Mouse (Mus musculus): Measurements from ENCODE around the gene Tenm2. TPM values are rescaled to one million over a fixed set of nuclear protein-coding genes. Genes with fewer than 3 reads are reported as not detected.

The Tenm2 gene
- polyA plus RNA-seq, 1 experiment from 2014 or later: 47.3 TPM

GRCm38 (mm10) chr11:36746286-36746685, 489.5 kb downstream of the Tenm2 start:
- H3K9ac ChIP-seq (replicated peaks): no peak overlapping the region
- H3K4me2 ChIP-seq (replicated peaks): no peak overlapping the region
- no peak for ATAC-seq
- no peak overlapping the region for H3K27ac ChIP-seq
- H3K4me3 ChIP-seq (replicated peaks): no peak overlapping the region
- H3K36me3 ChIP-seq: no peaks in the 10 kb centered on the region
- H3K4me1 ChIP-seq (replicated peaks): no peaks in the 10 kb centered on the region
- no peaks in the 10 kb centered on the region for H3K27me3 ChIP-seq
- no peaks in the 10 kb centered on the region for H3K9me3 ChIP-seq
- WGBS: 84% methylated on average over 4 of the region's 4 CpGs

DNA sequence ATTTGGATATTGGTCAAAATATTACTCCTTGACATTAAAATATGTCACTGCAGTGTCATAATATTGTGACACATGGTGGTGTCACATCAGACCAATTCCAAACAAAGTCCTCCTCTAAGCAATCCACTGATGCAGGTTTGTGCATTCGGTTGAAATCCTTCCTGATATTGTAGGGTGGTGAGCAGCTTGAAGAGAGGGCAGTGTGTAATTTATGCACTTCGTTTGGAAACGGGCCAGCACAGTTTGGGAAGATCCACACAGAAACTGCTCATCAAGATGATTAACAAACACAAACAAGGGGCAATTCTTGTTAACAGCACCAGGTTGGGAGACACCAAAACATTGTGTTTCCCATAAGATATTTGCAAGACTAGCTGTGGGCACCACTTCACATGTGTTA, 508.0 kb downstream of the Tenm2 start:
- Histone ChIP-seq H3K36me3 (no peaks in the 10 kb centered on the region), H3K4me2 (replicated peaks) (no peak overlapping the region), H3K4me3 (replicated peaks) (no peak overlapping the region), H3K4me1 (replicated peaks) (0 out of 2 replicates have a peak, but pooled peaks cover 2% of the 10 kb centered on the region), H3K27ac (no peak overlapping the region), H3K9me3 (no peaks in the 10 kb centered on the region), H3K9ac (replicated peaks) (no peak overlapping the region), H3K27me3 (no peaks in the 10 kb centered on the region)
- ATAC-seq: no peak
- 82% methylated on average over 3 of the region's 3 CpGs for WGBS

- no peak overlapping the region for H3K9ac ChIP-seq (replicated peaks)
- H3K9me3 ChIP-seq: no peaks in the 10 kb centered on the region
- H3K27me3 ChIP-seq: no peaks in the 10 kb centered on the region
- no peak for ATAC-seq
- no peak overlapping the region for H3K4me2 ChIP-seq (replicated peaks)
- peaks cover 18% of the 10 kb centered on the region for H3K4me1 ChIP-seq (replicated peaks)
- no peaks in the 10 kb centered on the region for H3K36me3 ChIP-seq
- WGBS: 84% methylated on average over 2 of the region's 2 CpGs
- no peak overlapping the region for H3K4me3 ChIP-seq (replicated peaks)
- no peak overlapping the region for H3K27ac ChIP-seq
These were observed 532.9 kb downstream of the Tenm2 start for GRCm38 (mm10) chr11:36702881-36703280.

- H3K4me1 ChIP-seq (replicated peaks): peaks cover 35% of the 10 kb centered on the region
- no peaks in the 10 kb centered on the region for H3K36me3 ChIP-seq
- H3K4me3 ChIP-seq (replicated peaks): no peak overlapping the region
- no peak overlapping the region for H3K27ac ChIP-seq
- ATAC-seq: no peak
- WGBS: 76% methylated on average over 3 of the region's 3 CpGs
- no peak overlapping the region for H3K4me2 ChIP-seq (replicated peaks)
- H3K27me3 ChIP-seq: no peaks in the 10 kb centered on the region
- H3K9me3 ChIP-seq: no peaks in the 10 kb centered on the region
- no peak overlapping the region for H3K9ac ChIP-seq (replicated peaks)
These were observed 534.8 kb downstream of the Tenm2 start for GRCm38 (mm10) chr11:36700951-36701350.

- 82% methylated on average over 6 of the region's 6 CpGs for WGBS
- no peak for ATAC-seq
- H3K4me2 ChIP-seq (replicated peaks): no peak overlapping the region
- H3K4me3 ChIP-seq (replicated peaks): no peak overlapping the region
- H3K27me3 ChIP-seq: no peaks in the 10 kb centered on the region
- no peak overlapping the region for H3K9ac ChIP-seq (replicated peaks)
- H3K36me3 ChIP-seq: no peaks in the 10 kb centered on the region
- H3K27ac ChIP-seq: no peak overlapping the region
- H3K9me3 ChIP-seq: no peaks in the 10 kb centered on the region
- peaks cover 43% of the 10 kb centered on the region for H3K4me1 ChIP-seq (replicated peaks)
These were observed 535.6 kb downstream of the Tenm2 start for GRCm38 (mm10) chr11:36700131-36700530.

DNA sequence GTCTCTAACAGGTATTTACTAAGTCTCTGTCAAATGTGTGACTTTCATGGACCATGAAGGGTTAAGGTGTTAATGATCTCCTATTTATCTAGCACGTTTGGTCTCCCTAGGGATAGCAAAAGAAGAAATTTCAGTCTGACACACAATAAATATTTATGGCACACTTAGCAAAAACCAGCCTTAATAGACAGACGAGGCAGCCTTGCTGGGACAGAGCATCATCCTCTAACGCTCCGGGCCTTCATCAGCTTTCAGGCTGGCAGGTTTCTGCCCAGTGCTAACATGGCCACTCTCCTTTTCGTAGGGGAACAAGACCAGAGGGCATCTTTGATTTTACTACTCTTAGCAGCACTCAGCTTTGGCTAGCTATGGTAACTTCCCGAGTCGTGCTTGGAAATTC, 537.5 kb downstream of the Tenm2 start:
- H3K9ac ChIP-seq (replicated peaks): no peak overlapping the region
- H3K4me3 ChIP-seq (replicated peaks): no peak overlapping the region
- ATAC-seq: no peak
- no peaks in the 10 kb centered on the region for H3K36me3 ChIP-seq
- H3K4me1 ChIP-seq (replicated peaks): peaks cover 53% of the 10 kb centered on the region
- H3K27ac ChIP-seq: peak overlapping the region; percentile 85
- no peak overlapping the region for H3K4me2 ChIP-seq (replicated peaks)
- no peaks in the 10 kb centered on the region for H3K9me3 ChIP-seq
- 50% methylated on average over 7 of the region's 7 CpGs for WGBS
- H3K27me3 ChIP-seq: no peaks in the 10 kb centered on the region

DNA sequence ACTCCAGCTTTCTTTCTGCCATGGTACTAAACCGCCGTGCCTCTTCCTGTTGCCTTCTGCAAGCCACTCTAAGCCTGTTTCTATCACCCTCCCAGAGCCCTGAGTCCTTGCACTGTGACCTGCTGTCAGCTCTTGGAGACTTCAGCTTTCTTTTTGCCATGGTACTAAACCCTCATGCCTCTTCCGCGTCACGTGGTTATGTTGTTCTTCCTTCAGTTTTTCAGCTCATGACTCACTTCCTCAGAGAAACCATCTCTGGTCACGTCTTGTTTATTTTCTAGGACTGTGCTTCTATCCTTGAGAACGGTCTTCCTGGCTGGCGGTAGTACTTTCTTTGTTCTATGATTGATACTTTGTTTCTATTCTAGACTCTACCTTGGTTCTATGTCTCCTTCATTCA, 537.9 kb downstream of the Tenm2 start:
- Histone ChIP-seq H3K27me3 (no peaks in the 10 kb centered on the region), H3K27ac (peak overlapping the region; percentile 85), H3K4me1 (replicated peaks) (peaks cover 53% of the 10 kb centered on the region), H3K4me3 (replicated peaks) (no peak overlapping the region), H3K36me3 (no peaks in the 10 kb centered on the region), H3K9me3 (no peaks in the 10 kb centered on the region), H3K4me2 (replicated peaks) (0 out of 2 replicates have a peak overlapping the region, but pooled peaks have one; percentile 36), H3K9ac (replicated peaks) (no peak overlapping the region)
- WGBS: 53% methylated on average over 8 of the region's 8 CpGs
- no peak for ATAC-seq

DNA sequence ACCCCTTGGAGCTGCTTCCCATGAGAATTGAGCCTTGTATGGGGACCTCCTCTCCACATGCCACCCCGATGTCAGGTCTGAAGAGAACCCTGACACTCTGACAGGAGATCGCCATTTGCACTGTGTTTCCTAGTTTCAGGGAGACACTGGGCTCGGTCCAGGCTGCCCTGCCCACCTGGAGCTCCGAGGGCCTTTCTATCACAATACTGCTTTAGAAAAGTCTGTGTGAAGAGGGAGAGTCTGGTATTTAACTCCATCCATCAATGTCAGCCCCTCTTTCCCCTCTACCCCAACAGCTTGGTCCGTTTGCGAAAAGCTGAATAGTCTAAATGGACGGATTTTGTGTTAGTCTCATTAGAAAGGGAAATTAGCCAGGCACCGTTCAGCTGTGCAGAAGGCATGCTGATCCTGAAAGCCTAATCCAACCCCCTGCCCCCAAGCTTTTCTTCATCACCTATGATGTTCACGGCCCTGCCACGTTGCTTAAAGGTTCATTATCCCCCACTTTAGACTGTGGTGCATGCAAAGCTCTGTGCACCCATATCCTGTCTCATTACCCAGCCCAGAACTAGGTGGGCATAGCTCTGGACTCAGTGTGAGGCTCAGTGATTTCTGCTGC, 538.6 kb downstream of the Tenm2 start:
- ATAC-seq: peak; percentile 93
- Histone ChIP-seq H3K4me2 (replicated peaks) (peak overlapping the region; percentile 36), H3K27ac (peak overlapping the region; percentile 85), H3K36me3 (no peaks in the 10 kb centered on the region), H3K9me3 (no peaks in the 10 kb centered on the region), H3K4me1 (replicated peaks) (peaks cover 53% of the 10 kb centered on the region), H3K4me3 (replicated peaks) (no peak overlapping the region), H3K27me3 (no peaks in the 10 kb centered on the region), H3K9ac (replicated peaks) (no peak overlapping the region)
- 11% methylated on average over 10 of the region's 10 CpGs for WGBS

- Histone ChIP-seq H3K4me2 (replicated peaks) (no peak overlapping the region), H3K27ac (peak overlapping the region; percentile 55), H3K4me1 (replicated peaks) (peaks cover 50% of the 10 kb centered on the region), H3K4me3 (replicated peaks) (no peak overlapping the region), H3K9me3 (no peaks in the 10 kb centered on the region), H3K27me3 (no peaks in the 10 kb centered on the region), H3K9ac (replicated peaks) (no peak overlapping the region), H3K36me3 (no peaks in the 10 kb centered on the region)
- 49% methylated on average over 8 of the region's 8 CpGs for WGBS
- no peak for ATAC-seq
These were observed 541.0 kb downstream of the Tenm2 start for GRCm38 (mm10) chr11:36694810-36695209.

DNA sequence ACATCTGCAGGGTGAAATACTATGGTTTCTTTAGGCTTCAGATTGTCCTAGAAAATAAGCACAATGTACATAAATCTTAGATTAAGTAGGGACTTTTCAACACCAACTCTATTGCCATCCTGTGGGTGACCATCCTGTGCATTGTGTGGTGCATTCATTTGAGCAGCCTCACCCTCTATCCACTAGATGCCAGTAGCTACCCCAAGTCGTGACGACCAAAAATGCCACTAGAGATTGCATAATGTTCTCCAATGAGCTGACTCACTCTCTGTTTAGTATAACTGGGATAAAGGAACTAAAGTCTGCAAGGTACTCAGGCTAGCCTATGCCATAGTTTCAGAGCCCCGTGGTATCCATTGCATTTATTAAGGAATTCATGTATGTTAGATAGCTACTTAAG, 543.1 kb downstream of the Tenm2 start:
- no peak overlapping the region for H3K9ac ChIP-seq (replicated peaks)
- ATAC-seq: no peak

DNA sequence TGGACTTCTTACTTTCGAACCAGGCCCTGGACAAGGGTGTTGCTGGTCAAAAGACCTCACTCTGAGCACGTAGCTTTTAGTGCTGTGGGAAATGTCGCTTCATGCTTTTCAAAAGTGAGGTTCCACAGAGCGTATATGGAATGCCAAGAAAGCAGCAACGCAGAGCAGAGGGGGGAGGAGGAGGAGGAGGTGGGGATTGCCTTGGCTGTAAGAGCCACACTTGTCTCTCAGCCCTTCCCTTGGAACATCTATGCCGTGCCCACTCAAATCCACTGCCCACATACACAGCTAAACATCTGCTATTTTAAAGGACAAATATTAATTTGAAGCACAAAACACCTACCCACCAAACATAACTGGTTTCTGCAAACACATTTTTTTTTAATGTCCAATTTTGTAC, 544.9 kb downstream of the Tenm2 start:
- no peaks in the 10 kb centered on the region for H3K9me3 ChIP-seq
- ATAC-seq: no peak
- H3K9ac ChIP-seq (replicated peaks): no peak overlapping the region
- H3K4me2 ChIP-seq (replicated peaks): no peak overlapping the region
- no peaks in the 10 kb centered on the region for H3K27me3 ChIP-seq
- 68% methylated on average over 6 of the region's 6 CpGs for WGBS
- no peak overlapping the region for H3K4me3 ChIP-seq (replicated peaks)
- H3K27ac ChIP-seq: no peak overlapping the region
- peaks cover 40% of the 10 kb centered on the region for H3K4me1 ChIP-seq (replicated peaks)
- no peaks in the 10 kb centered on the region for H3K36me3 ChIP-seq

More for the DNA sequence above, 543.1 kb downstream of the Tenm2 start:
- 80% methylated on average over 3 of the region's 3 CpGs for WGBS
- no peak overlapping the region for H3K4me2 ChIP-seq (replicated peaks)
- H3K27me3 ChIP-seq: no peaks in the 10 kb centered on the region
- no peak overlapping the region for H3K4me3 ChIP-seq (replicated peaks)
- H3K36me3 ChIP-seq: no peaks in the 10 kb centered on the region
- H3K27ac ChIP-seq: no peak overlapping the region
- peaks cover 42% of the 10 kb centered on the region for H3K4me1 ChIP-seq (replicated peaks)
- H3K9me3 ChIP-seq: no peaks in the 10 kb centered on the region

DNA sequence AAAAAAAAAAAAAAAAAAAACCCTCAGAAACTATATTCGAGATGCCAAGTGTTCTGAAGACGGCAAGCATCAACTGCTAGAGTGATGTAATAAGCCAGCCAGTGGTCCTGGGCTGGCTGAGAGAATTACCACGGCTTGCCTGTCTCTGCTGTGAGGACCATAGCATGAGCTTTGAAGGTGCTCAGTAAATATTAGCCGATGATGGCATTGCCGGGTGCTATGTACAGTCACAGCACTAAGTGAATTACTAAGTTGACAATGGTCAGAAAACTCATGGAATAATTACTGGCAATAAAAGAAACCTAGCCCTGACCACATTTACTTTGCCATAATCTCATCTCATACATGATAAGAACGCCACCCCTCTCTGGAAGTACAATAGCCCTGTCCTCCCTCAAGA, 549.5 kb downstream of the Tenm2 start:
- H3K27me3 ChIP-seq: no peaks in the 10 kb centered on the region
- no peaks in the 10 kb centered on the region for H3K9me3 ChIP-seq
- H3K9ac ChIP-seq (replicated peaks): no peak overlapping the region
- H3K4me3 ChIP-seq (replicated peaks): no peak overlapping the region
- 0 out of 2 replicates have a peak, but pooled peaks have one; percentile 43 for ATAC-seq
- no peak overlapping the region for H3K27ac ChIP-seq
- peaks cover 23% of the 10 kb centered on the region for H3K4me1 ChIP-seq (replicated peaks)
- no peak overlapping the region for H3K4me2 ChIP-seq (replicated peaks)
- H3K36me3 ChIP-seq: no peaks in the 10 kb centered on the region
- 54% methylated on average over 6 of the region's 6 CpGs for WGBS

GRCm38 (mm10) chr11:36679361-36679760, 556.4 kb downstream of the Tenm2 start:
- ATAC-seq: peak; percentile 25; the same call in 1 of the 2 replicates

More at GRCm38 (mm10) chr11:36679361-36679760, 556.4 kb downstream of the Tenm2 start:
- peaks cover 35% of the 10 kb centered on the region for H3K4me1 ChIP-seq (replicated peaks)
- no peaks in the 10 kb centered on the region for H3K27me3 ChIP-seq
- no peaks in the 10 kb centered on the region for H3K9me3 ChIP-seq
- no peak overlapping the region for H3K9ac ChIP-seq (replicated peaks)
- peak overlapping the region; percentile 97 for H3K27ac ChIP-seq
- no peak overlapping the region for H3K4me3 ChIP-seq (replicated peaks)
- no peaks in the 10 kb centered on the region for H3K36me3 ChIP-seq
- 37% methylated on average over 2 of the region's 2 CpGs for WGBS
- H3K4me2 ChIP-seq (replicated peaks): peak overlapping the region; percentile 73

All from midbrain, embryonic 13.5 days (tissue).